In the genomic region with DNA sequence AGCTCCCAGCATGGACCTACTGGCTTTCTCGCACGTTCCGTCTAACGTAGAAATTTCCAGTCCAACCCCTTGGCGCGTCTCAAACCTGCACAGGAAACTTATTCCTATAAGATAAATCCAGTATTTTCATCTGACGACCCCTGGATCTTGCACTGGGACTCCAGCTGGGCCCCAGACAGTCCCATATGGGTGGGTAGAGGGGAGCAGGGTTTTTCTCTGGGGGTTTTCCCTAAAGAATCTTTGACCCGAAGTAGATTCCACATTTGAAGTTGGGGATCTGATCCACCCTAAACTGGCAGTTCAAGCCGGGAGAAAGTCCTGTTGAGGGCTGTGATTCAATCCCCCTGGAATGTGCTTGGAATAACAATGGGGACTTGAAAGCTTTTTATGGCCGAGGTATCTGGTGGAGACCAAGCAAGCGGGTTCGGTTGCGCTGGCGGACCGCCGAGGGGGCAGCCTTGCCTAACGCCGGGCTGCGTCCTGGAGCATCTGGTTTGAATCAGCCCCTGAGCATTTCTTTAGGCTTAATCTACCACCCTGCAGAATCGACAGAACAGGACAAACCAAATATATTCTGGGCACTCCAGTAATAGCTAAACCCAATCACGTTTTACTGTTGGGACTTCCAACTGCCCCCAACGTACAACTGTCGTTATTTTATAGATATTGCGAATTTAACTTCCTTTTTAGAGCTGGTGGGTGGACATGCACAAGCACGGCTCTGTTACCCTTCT, we compare ENCODE assay signal across 8 mouse cellular contexts.
DNase-seq lines count a peak whose midpoint lies in the region; ATAC-seq and TF ChIP-seq lines count a peak whose summit lies in the region.

No protein-coding gene starts in this region.

- H3K9me3 ChIP-seq in intestine, embryonic 16.5 days (ENCODE audit: control insufficient read depth, low read length): no peaks in the 10 kb centered on the region
- H3K9me3 ChIP-seq in liver, embryonic 12.5 days (replicated peaks): no peaks in the 10 kb centered on the region
- H3K9me3 ChIP-seq in midbrain, postnatal 0 days (ENCODE audit: low read length): no peaks in the 10 kb centered on the region

- no peaks in the 10 kb centered on the region for H3K27me3 ChIP-seq in intestine, embryonic 16.5 days (replicated peaks; ENCODE audit: control insufficient read depth, insufficient read depth, low read length)
- H3K27me3 ChIP-seq in liver, embryonic 12.5 days (replicated peaks): peaks cover 19% of the 10 kb centered on the region; the same call in 1 of the 2 replicates
- no peaks in the 10 kb centered on the region for H3K27me3 ChIP-seq in midbrain, postnatal 0 days (ENCODE audit: insufficient read depth, low read length)

- peak; percentile 74 to 77 for DNase-seq in right cerebral cortex, postnatal 10 days (ENCODE audit: low spot score in 2 of 2)
- no peak for DNase-seq in right cerebral cortex, adult 18-20 months
- peak; percentile 92 for DNase-seq in embryo, embryonic 11 days
- peak; percentile 96 for DNase-seq in heart, adult 11 months
- peak; percentile 65 for DNase-seq in midbrain, postnatal 0 days (ENCODE audit: low spot score)
- peak; percentile 58 for DNase-seq in urinary bladder, adult 2 months (ENCODE audit: low spot score)

- 1% methylated on average over 25 of the region's 25 CpGs for WGBS in intestine, embryonic 16.5 days
- 3% methylated on average over 25 of the region's 25 CpGs for WGBS in liver, embryonic 12.5 days (ENCODE audit: insufficient replicate concordance)
- WGBS in midbrain, postnatal 0 days: 4% methylated on average over 25 of the region's 25 CpGs

- peak overlapping the region; percentile 42 for H3K4me3 ChIP-seq in intestine, embryonic 16.5 days (ENCODE audit: low read length)
- H3K4me3 ChIP-seq in liver, embryonic 12.5 days: peak overlapping the region; percentile 51
- H3K4me3 ChIP-seq in midbrain, postnatal 0 days (ENCODE audit: low read depth, low read length): peak overlapping the region; percentile 32

- peak overlapping the region; percentile 92 for H3K27ac ChIP-seq in intestine, embryonic 16.5 days (ENCODE audit: low read length)
- H3K27ac ChIP-seq in liver, embryonic 12.5 days: peak overlapping the region; percentile 33
- peak overlapping the region; percentile 21 for H3K27ac ChIP-seq in midbrain, postnatal 0 days (ENCODE audit: low read depth, low read length)

- TF ChIP-seq CTCF in midbrain, postnatal 0 days (IDR thresholded peaks at IDR 0.05): no peak

- peak overlapping the region; percentile 66 for H3K9ac ChIP-seq in intestine, embryonic 16.5 days (ENCODE audit: low read depth, low read length)
- H3K9ac ChIP-seq in liver, embryonic 12.5 days: peak overlapping the region; percentile 12; the same call in 1 of the 2 replicates
- 0 out of 2 replicates have a peak overlapping the region, but pooled peaks have one; percentile 24 for H3K9ac ChIP-seq in midbrain, postnatal 0 days (replicated peaks; ENCODE audit: low read length, poor library complexity, severe bottlenecking)

- H3K36me3 ChIP-seq in intestine, embryonic 16.5 days (ENCODE audit: control insufficient read depth, insufficient read depth, low read length): no peaks in the 10 kb centered on the region
- H3K36me3 ChIP-seq in liver, embryonic 12.5 days: no peaks in the 10 kb centered on the region
- H3K36me3 ChIP-seq in midbrain, postnatal 0 days (ENCODE audit: insufficient read depth, low read length): no peaks in the 10 kb centered on the region

- peak overlapping the region; percentile 68 for H3K4me2 ChIP-seq in intestine, embryonic 16.5 days (ENCODE audit: low read depth, low read length)
- peak overlapping the region; percentile 66 for H3K4me2 ChIP-seq in liver, embryonic 12.5 days
- H3K4me2 ChIP-seq in midbrain, postnatal 0 days (ENCODE audit: low read depth, low read length, poor library complexity, severe bottlenecking): peak overlapping the region; percentile 59

- H3K4me1 ChIP-seq in intestine, embryonic 16.5 days (ENCODE audit: control insufficient read depth, insufficient read depth, low read length): peaks cover 14% of the 10 kb centered on the region
- peaks cover 23% of the 10 kb centered on the region for H3K4me1 ChIP-seq in liver, embryonic 12.5 days
- peaks cover 11% of the 10 kb centered on the region; the same call in 1 of the 2 replicates for H3K4me1 ChIP-seq in midbrain, postnatal 0 days (ENCODE audit: insufficient read depth, low read length)

- peak; percentile 49 for ATAC-seq in intestine, embryonic 16.5 days
- 0 out of 2 replicates have a peak, but pooled peaks have one; percentile 26 for ATAC-seq in liver, embryonic 12.5 days
- peak; percentile 61 for ATAC-seq in midbrain, postnatal 0 days (ENCODE audit: low FRiP score)

Comparison
In these comparisons a context has a peak if more than half of its experiments do, and no peak if none do; other contexts are left out.
1. H3K27ac ChIP-seq: peak in every context shown above with its lines; median percentile 92 in intestine, embryonic 16.5 days; 33 in liver, embryonic 12.5 days; 21 in midbrain, postnatal 0 days.
2. H3K9ac ChIP-seq: peak in every context shown above with its lines; median percentile 66 in intestine, embryonic 16.5 days; 24 in midbrain, postnatal 0 days; 12 in liver, embryonic 12.5 days.